23 mouse cellular contexts compared by ENCODE assay signal in genomic region chr1:86005540-86005939, GRCm38 (mm10). TPM values are rescaled to one million over a fixed set of nuclear protein-coding genes. Genes with fewer than 3 reads are reported as not detected.
DNase-seq lines count a peak whose midpoint lies in the region.
"Had no signal": no experiment of that assay in that cellular context is flagged by ENCODE, and none has a peak within 500 bp of the region (broad histone marks: within the 10 kb centered on the region; RNA-seq: fewer than 3 reads in every experiment).

No protein-coding gene starts in this region.

- peak; percentile 20 for DNase-seq in thymus, postnatal 14 days
- DNase-seq in thymus, adult 18-20 months, result no peak
- peak; percentile 62 for DNase-seq in CD4-positive, CD25-positive, alpha-beta regulatory T cell, adult 2 months (ENCODE audit: low read depth, low spot score)
- peak; percentile 16 to 48 for DNase-seq in CD8-positive naive resting alpha-beta T cell, adult 2 months (ENCODE audit: low read depth in 2 of 2, low spot score in 2 of 2)
- DNase-seq in naive thymus-derived CD4-positive, alpha-beta T cell, adult 2 months (ENCODE audit: low read depth), result peak; percentile 55
- DNase-seq in left cerebral cortex, postnatal 10 days (ENCODE audit: extremely low spot score in 1 of 2, low spot score in 2 of 2), result no peak
- DNase-seq: adrenal gland, adult 2 months; adrenal gland, postnatal 36 days; B cell, adult 2 months; cerebellum, adult 18-20 months; cerebellum, postnatal 10 days; forebrain, postnatal 0 days; gastrocnemius, postnatal 25 days; heart, adult 18-20 months; kidney, adult 2 months; kidney, postnatal 36 days; left cerebral cortex, postnatal 4 days; liver, postnatal 0 days; lung, postnatal 10 days; midbrain, embryonic 14.5 days; right cerebral cortex, postnatal 25 days had no signal

- intact Hi-C loops in left cerebral cortex, postnatal 10 days (cut with DNase I), result no loop called here

RNA-seq across cellular contexts. Expression of gene Spata3, which starts 11.1 kb away (rescaled TPM):
- total RNA-seq in left cerebral cortex, postnatal 10 days (2021), result under 1 TPM; 0.62 to 0.89 TPM
- total RNA-seq: adrenal gland, adult 2 months; adrenal gland, postnatal 36 days; common myeloid progenitor, adult 5-6 weeks; forebrain, postnatal 0 days; gastrocnemius, postnatal 25 days; heart, adult 18-20 months; monocyte, adult 5-6 weeks had no signal

RNA-seq across cellular contexts. Expression of gene 2810459M11Rik, which starts 40.1 kb away (rescaled TPM):
- total RNA-seq in left cerebral cortex, postnatal 10 days (2021), result 1 to 10 TPM; 4.7 to 8.8 TPM
- total RNA-seq: gastrocnemius, postnatal 25 days; heart, adult 18-20 months; monocyte, adult 5-6 weeks had no signal

RNA-seq across cellular contexts. Expression of gene Gpr55, which starts 44.7 kb away (rescaled TPM):
- total RNA-seq in left cerebral cortex, postnatal 10 days (2021), result under 1 TPM in 1 of 2 experiments, not detected in 1; 0.08 TPM
- total RNA-seq: common myeloid progenitor, adult 5-6 weeks; gastrocnemius, postnatal 25 days had no signal

RNA-seq across cellular contexts. Expression of gene Psmd1, which starts 58.6 kb away (rescaled TPM):
- 100 to 1,000 TPM; 126 to 127 TPM for total RNA-seq in left cerebral cortex, postnatal 10 days (2021)

Comparison
In these comparisons a context has a peak if more than half of its experiments do, and no peak if none do; other contexts are left out.
1. DNase-seq: peak in thymus, postnatal 14 days (single experiment), CD4-positive, CD25-positive, alpha-beta regulatory T cell, adult 2 months (single experiment), CD8-positive naive resting alpha-beta T cell, adult 2 months (2 of 2) and naive thymus-derived CD4-positive, alpha-beta T cell, adult 2 months (single experiment); none in thymus, adult 18-20 months (0 of 2) and left cerebral cortex, postnatal 10 days (0 of 2).